Mouse (Mus musculus) right cerebral cortex, postnatal 36 days (tissue): Measurements from ENCODE around the gene Rarg.

Source experiments
- DNase-seq, 2 experiments: peaks; one replicate each; pipeline ENCODE4 v3.0.0; 2022; ENCODE audit warnings: low spot score in 2 of 2, mixed read lengths in 1 of 2

Rarg gene

DNA sequence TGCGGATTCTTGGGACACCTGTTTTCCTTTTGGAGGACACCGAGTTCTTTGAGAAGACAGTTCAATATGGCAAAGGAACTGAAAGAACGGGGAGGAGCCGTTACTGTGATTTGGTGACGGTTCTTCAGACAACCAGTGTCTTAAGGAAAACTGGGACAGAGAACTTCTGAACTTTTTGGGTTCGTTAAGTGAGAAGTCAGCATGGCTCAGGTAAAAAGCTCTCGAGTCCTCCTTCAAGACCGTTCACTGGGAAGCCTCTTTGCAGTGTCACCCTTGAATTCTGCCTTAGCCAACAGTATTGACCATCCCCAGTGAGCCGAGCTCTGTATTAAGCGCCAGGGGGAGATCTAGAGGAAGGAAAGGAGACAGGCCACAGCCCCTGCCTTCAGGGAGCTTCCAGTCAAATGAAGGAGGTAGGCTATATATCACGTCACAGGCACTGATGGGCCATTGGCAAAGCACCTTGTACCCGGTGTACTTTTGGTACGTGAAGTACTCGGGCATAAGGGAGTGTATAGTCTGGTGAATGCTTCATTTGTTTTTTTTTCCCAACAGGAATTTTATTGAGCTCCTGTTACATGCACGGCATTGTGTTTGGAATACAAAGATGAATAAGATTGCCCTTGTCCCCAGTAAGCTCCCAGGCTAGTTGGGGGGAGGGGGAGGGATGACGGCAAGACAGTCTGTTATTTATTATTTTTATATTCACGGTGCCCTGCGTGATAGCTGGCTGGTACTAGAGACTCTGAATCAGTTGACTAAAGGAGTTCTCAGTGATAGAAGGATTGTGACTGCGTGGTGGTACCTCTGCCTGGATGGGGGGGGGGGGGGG lies 52.4 kb downstream of the Rarg start, which contains the start of gene Csad:
Gene Csad, minus strand, starts transcription at position 51 of the 832 bp plus-strand sequence.
- no peak for DNase-seq

DNA sequence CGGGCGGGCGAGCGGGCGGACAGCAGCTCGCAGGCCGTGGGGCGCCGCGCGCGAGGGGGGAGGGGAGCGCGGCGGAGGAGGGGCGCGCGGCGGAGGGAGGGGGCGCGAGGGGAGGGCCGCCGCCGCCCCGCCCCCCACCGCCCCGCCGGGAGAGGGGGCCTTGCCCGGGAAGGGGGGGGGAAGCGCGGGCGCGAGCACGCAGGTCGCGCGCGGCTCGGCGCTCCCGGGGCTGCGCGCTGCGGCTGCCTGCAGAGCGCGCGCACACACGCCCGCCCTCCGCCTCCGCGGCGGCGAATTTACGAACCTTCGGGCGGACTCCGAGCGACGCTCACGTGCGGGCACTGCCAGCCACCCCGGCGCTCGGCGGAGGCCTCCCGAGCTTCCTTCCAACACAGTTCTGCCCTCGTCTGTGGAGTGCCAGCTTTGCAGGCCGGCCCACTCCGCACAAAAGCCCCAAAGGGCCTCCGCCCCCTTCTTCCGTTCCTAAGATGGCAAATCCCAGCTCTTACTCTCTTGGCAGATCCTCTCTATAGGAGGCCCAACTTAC lies 53.4 kb downstream of the Rarg start:
- peak; percentile 62 to 75 for DNase-seq

DNA sequence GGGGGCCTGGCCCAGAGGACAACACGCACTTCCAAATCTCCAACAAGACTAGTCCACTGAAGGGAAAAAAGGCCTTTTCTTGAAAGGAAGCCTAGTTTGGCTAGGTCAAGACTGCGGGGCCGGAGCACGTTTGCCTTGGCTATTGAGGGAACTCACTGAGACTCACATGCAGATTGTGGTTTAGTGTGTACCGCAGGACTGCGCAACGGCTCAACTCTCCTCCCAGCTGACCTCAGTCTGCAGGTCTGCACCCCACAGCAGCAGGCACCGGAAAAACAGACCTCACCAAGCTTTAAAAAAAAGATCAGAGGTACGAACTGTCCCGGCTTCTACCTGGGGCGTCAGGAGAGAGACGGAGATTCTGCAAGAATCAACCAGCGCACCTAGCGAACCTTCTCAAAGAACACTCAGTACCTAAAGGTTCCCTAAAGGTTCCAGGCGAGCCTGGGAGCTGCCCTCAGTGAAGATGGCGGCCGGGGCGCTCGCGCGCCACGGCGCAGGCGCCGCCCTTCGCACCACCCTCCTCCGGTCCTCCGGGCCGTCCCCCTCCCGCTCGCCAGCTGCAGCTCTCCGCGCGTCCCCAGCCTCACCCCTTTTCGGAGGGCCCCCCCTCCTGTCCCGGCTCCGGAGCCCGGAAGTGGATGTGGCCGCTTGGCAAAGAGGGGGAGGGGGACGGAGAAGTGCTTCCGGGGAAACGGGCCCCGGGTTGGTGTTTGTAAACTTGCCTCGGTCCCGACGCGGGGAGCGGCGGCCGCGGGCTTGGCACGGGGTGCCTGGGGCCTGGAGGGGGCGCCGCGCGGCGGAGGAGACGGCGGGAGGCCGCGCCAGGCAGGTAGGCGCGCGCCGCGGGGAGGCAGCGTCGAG lies 54.1 kb downstream of the Rarg start, which contains the start of gene Zfp740:
Gene Zfp740, plus strand, starts transcription at position 279 of the 864 bp plus-strand sequence.
- DNase-seq, result peak; percentile 91 to 94

DNA sequence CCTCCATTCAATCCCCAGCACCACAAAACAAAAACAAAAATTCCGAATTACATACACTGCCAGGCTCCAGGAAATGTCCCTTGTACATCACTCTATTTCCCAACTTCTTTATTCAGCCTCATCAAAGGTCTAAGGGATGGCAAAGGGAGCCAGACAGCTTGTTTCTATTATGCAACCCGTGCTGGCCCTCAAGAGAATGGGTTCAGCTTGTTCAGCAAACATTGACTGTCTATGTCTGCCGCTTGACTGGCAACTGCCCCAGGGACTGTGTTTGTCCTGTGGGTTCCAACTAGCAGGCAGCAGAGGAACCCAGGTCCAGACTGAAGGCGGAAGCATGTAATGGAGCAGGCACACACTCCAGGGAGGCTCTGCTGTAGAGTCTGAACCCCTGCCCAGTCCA lies 58.5 kb downstream of the Rarg start:
- DNase-seq, result no peak

DNA sequence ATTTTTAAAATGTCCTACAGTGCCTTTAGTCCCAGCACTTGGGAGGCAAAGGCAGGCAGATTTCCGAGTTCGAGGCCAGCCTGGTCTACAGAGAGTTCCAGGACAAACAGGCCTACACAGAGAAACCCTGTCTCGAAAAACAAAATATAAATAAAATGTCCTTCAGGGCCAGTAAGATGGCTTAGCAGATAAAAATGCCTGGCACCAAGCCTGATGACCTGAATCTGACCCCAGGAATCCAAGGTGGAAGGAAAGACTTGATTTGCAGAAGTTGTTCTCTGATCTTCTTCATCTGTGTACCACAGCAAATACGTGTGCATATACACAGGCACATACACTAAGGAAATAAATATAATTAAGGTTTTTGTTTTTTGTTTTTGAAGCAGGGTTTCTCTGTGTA lies 61.9 kb downstream of the Rarg start:
- DNase-seq, result no peak

DNA sequence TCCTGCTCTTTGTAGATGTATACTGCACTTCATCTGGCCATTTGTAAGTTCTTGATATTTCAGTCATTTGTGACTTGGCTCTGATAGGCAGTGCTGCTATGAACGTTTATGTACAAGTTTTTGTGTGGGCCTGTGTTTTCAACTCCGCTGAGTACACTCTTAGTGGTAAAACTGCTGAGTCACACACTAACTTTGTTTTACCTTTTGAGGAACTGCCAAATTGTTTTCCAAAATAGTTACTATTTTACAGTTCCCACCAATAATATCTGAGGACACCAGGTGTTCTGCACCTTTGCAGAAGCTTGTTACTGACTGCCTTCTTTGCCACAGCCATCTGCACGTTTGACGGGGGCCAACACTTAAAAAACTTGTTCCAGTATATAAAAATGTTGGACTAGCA lies 62.9 kb downstream of the Rarg start:
- no peak for DNase-seq

DNA sequence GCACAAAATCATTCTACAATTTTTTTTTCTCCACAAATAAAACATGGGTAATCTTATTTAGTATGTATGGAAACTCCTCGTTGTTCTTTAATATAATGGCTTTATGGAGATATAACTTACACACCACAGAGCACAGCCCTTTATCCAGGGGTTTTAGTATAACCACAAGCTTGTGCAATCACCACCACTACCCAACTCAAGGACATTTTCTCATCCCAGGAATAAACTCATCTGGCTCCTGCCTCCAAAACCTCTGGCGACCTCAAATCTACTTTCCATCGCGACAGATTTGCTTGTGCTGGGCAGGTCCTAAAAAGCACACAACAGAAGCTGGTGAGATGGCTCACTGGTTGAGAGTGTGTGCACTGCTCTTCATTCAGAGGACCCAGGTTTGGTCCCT lies 63.7 kb downstream of the Rarg start:
- no peak for DNase-seq

DNA sequence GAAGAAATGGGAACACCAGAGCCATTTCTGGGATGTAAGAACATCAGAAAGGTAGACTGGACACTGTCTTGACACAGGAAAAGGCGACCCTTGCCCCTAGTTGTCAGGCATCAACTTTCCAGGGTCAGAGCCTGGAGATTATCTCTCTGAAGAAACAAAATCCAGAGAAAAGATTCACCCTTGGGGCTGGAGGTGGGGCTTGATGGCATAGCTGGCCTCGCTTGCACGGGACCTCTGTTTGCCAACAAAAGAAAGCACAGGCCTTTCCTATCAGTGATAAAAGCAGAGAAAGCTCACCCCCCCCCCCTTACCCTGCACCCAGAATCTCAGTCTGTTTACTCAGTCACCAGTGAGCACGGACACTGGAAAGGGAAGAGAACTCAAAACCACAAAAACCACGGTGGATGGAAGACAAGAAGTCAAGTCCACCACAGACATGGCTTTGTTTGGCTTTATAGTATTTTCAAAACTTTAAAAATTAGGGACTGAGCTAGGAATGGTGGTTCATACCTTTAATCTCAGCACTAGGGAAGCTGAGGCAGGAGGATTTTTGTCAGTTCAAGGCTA lies 64.4 kb downstream of the Rarg start:
- DNase-seq, result no peak

DNA sequence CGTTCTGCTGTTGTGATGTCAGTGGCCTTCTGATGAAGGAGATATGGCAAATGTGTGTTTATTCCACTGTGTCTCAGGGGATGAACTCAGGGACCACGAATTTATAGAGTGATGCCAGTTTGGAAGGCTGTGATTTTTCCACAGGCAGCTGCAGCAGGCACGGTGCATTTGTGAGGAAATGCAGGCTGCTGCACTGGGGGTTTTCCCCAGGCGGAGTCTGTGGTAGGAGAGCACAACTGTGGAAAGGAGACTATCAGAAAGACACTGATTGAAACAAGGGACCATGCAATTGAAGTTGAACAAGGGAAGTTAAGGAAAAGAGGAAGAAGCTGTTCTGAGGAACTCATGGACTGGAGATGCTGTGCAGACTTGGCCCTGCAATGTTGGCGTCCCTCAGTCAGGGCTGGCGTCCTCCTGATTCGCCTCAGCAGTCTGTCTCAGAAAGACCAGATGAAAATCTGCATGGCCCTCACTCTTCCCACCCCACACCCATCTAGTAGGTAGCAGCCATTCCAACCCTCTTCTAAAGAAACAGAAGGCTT lies 65.0 kb downstream of the Rarg start:
- DNase-seq, result no peak

DNA sequence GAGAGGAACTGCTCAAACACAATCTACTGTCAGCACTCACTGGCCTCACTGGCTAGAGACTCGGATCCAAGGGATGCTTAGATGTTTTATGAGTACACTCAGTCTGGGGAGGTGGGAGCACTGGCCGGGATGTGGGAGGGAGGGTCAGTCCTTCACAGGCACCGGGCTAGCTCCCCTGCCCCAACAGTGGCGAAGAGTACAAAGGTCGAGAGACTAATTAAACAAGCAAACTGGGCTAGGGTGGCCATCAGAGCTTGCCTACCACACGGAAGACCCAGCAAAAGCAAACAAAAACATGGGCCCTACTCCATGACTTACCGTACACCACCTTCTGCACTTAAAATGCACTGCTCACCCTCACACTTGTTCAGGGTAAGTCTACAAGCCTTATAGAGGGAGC lies 65.6 kb downstream of the Rarg start:
- no peak for DNase-seq

DNA sequence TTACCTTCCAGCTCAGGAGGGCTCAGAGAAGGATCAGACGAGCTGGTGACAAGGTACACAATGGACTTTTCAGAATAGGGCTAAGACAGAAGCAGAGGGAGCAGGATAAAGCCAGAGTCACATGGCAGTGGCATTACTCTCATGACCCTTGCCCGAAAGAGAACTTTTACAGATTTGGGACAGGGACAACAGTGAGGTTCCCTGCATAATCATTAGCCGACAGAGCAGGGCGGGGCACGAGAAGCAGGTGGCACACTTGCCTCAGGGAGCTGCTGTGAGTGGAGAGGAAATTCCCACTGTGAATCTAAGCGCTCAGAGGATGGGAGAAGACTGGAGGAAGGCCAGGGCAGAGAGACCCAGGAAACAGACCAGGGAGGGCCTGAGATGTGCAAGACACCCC lies 68.4 kb downstream of the Rarg start:
- no peak for DNase-seq

DNA sequence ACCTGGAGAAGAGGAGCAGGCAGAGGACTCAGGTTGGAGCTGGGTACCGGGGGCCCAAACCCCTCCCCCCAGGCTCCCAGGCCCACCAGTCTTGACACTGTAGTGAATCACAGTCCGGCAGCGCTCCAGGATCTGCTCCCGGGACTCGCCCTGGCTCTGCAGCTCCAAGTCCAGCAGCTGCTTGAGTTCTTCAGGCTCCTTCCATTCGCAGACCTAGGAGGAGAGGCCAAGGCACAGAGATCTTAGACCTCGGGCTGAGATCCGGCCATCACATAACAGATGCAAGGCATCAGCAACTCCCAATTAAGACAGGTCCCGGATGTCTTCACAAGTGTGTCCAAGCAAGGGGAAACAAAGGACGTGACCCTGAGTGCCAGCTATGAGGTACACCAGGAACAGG lies 69.2 kb downstream of the Rarg start:
- no peak for DNase-seq

DNA sequence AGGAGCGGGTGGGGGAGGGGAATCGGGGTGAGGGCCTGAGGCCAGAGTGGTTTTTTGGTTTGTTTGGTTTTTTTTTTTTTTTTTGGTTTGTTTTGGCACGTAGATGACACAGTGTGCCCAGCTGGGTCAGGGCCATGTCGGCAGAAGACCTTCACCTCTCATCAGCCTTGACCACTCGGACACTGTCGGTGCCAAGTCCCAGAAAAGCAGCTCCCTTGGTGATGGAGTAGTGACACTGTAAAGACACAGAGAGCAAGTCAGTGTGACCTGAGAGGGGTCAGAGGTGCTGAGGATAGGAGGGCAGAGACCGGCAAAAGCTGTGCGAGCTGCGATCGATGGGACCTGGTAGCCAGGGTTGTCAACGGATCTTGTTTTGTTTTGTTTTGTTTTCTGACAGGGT lies 71.1 kb downstream of the Rarg start:
- DNase-seq, result no peak
